Comparison of ENCODE assay signal across 8 mouse cellular contexts in genomic region chr12:75836524-75836962, GRCm38 (mm10). TPM values are rescaled to one million over a fixed set of nuclear protein-coding genes. Genes with fewer than 3 reads are reported as not detected.
DNase-seq lines count a peak whose midpoint lies in the region; ATAC-seq and TF ChIP-seq lines count a peak whose summit lies in the region.

No protein-coding gene starts in this region.

- peak overlapping the region; percentile 51 for H3K27ac ChIP-seq in brown adipose tissue, adult 24 weeks (replicated peaks; ENCODE audit: low read depth, low read length)
- no peak overlapping the region for H3K27ac ChIP-seq in embryonic facial prominence, embryonic 10.5 days (replicated peaks)
- H3K27ac ChIP-seq in kidney, adult 2 months (ENCODE audit: insufficient read depth, low read depth, low read length), result peak overlapping the region; percentile 48

- H3K4me1 ChIP-seq in brown adipose tissue, adult 24 weeks (ENCODE audit: control insufficient read depth, insufficient read depth, insufficient read length, low read length), result peaks cover 40% of the 10 kb centered on the region
- peaks cover 61% of the 10 kb centered on the region for H3K4me1 ChIP-seq in embryonic facial prominence, embryonic 10.5 days
- H3K4me1 ChIP-seq in kidney, adult 2 months (ENCODE audit: control insufficient read depth, insufficient read depth, low read length), result peaks cover 74% of the 10 kb centered on the region

- peak overlapping the region; percentile 33 for H3K4me3 ChIP-seq in brown adipose tissue, adult 24 weeks (ENCODE audit: insufficient read depth, low read depth, low read length)
- H3K4me3 ChIP-seq in embryonic facial prominence, embryonic 10.5 days, result 0 out of 2 replicates have a peak overlapping the region, but pooled peaks have one; percentile 8
- H3K4me3 ChIP-seq in kidney, adult 2 months (ENCODE audit: insufficient read depth, low read depth, low read length), result no peak overlapping the region

- WGBS in embryonic facial prominence, embryonic 10.5 days, result 36% methylated on average over 11 of the region's 11 CpGs
- 21% methylated on average over 11 of the region's 11 CpGs for WGBS in kidney, adult 2 months

- TF ChIP-seq CTCF in kidney, adult 2 months (conservative IDR thresholded peaks at IDR 0.05; ENCODE audit: insufficient read depth, insufficient read length, low read depth, low read length), result no peak

- ATAC-seq in megakaryocyte progenitor cell, adult 5-6 weeks (replicated peaks; ENCODE audit: poor library complexity), result peak; percentile 15; the same call in 1 of the 2 replicates
- no peak for ATAC-seq in erythroid progenitor cell, adult 5-6 weeks (replicated peaks; ENCODE audit: low FRiP score, poor library complexity, severe bottlenecking)

- peaks cover 1% of the 10 kb centered on the region; the same call in 1 of the 2 replicates for H3K36me3 ChIP-seq in embryonic facial prominence, embryonic 10.5 days (replicated peaks)
- H3K36me3 ChIP-seq in kidney, adult 2 months (ENCODE audit: control insufficient read depth, insufficient read depth, low read length), result no peaks in the 10 kb centered on the region

- H3K9me3 ChIP-seq in embryonic facial prominence, embryonic 10.5 days, result no peaks in the 10 kb centered on the region

- peak; percentile 34 for DNase-seq in embryonic facial prominence, embryonic 10.5 days (ENCODE audit: low spot score)
- DNase-seq in kidney, adult 2 months, result peak; percentile 82
- no peak for DNase-seq in thymus, postnatal 4 days
- no peak for DNase-seq in left cerebral cortex, postnatal 10 days (ENCODE audit: extremely low spot score in 1 of 2, low spot score in 2 of 2)
- DNase-seq in thymus, adult 18-20 months, result no peak

- TF ChIP-seq POLR2A in kidney, adult 2 months (IDR thresholded peaks at IDR 0.05; ENCODE audit: low read depth, low read length), result no peak

- intact Hi-C loops in left cerebral cortex, postnatal 10 days (cut with DNase I), result no loop called here

- H3K27me3 ChIP-seq in embryonic facial prominence, embryonic 10.5 days (replicated peaks; ENCODE audit: low read depth, poor library complexity, severe bottlenecking), result no peaks in the 10 kb centered on the region
- H3K27me3 ChIP-seq in kidney, adult 2 months (replicated peaks; ENCODE audit: control insufficient read depth, insufficient read depth, low read length), result no peaks in the 10 kb centered on the region

RNA-seq across cellular contexts. Expression of gene Syne2, which starts 18.6 kb away (rescaled TPM):
- 19.7 and 22.0 TPM in 2 replicates for polyA plus RNA-seq in brown adipose tissue, adult 24 weeks (2012; ENCODE audit: insufficient read depth, insufficient read length, missing spikeins)
- polyA plus RNA-seq in embryonic facial prominence, embryonic 10.5 days (2016; fragmentation: Nextera tagmentation; extraction: Ambion mirVana), result 94.6 and 95.3 TPM in 2 replicates
- polyA plus RNA-seq in kidney, adult 2 months (2012; rRNA removed), result 54.5 and 68.4 TPM in 2 replicates
- 4.3 and 5.1 TPM in 2 replicates for total RNA-seq in megakaryocyte progenitor cell, adult 5-6 weeks (2015)
- total RNA-seq in megakaryocyte progenitor cell, adult 5-6 weeks (2017), result 6.8 TPM in 2 replicates
- total RNA-seq in erythroid progenitor cell, adult 5-6 weeks (2015; ENCODE audit: low replicate concordance), result 2.5 and 5.0 TPM in 2 replicates
- total RNA-seq in erythroid progenitor cell, adult 5-6 weeks (2017; ENCODE audit: low replicate concordance), result 3.0 and 5.5 TPM in 2 replicates
- 10 to 100 TPM; 21.1 to 22.0 TPM for total RNA-seq in left cerebral cortex, postnatal 10 days (2021)

Comparison
In these comparisons a context has a peak if more than half of its experiments do, and no peak if none do; other contexts are left out.
1. DNase-seq: peak in embryonic facial prominence, embryonic 10.5 days (single experiment) and kidney, adult 2 months (single experiment); none in thymus, postnatal 4 days (single experiment), left cerebral cortex, postnatal 10 days (0 of 2) and thymus, adult 18-20 months (0 of 2).